Mouse (Mus musculus): ENCODE measurements at regions not wholly inside any gene's neighbourhood (a gene's known extent, or its start where the extent isn't known, plus 50 kb on each side); places are given as distances from the start of the nearest gene placed in this dataset.

GRCm38 (mm10) chr13:97442283-97442682 is 201.4 kb downstream of the Enc1 start:
- TF ChIP-seq CTCF (conservative IDR thresholded peaks at IDR 0.05; ENCODE audit: insufficient read depth, insufficient read length, low read depth, low read length) (no peak), POLR2A (IDR thresholded peaks at IDR 0.05; ENCODE audit: low read depth, low read length) (no peak)
